Mouse (Mus musculus) kidney, embryonic 15.5 days (tissue): ENCODE results near the gene Spef2. TPM values are rescaled to one million over a fixed set of nuclear protein-coding genes. Genes with fewer than 3 reads are reported as not detected.

Experiments used
- polyA plus RNA-seq: library from polyadenylated mRNA; unstranded; fragments of >200 nt; fragmentation: Nextera tagmentation; extraction: Ambion mirVana; gene quantifications from 2 replicates; pipeline ENCODE4 v1.2.1, GENCODE M21; 2015

Spef2 gene
- polyA plus RNA-seq, 1 experiment from 2014 or later = 0.27 TPM

Other genes with a start within 250 kb of the Spef2 start
- gene Il7r, start 218.7 kb downstream of the Spef2 start, polyA plus RNA-seq = 0.04 and 0.25 TPM in 2 replicates